Mouse (Mus musculus) bone marrow, adult 2 months (tissue): Measurements from ENCODE around the gene Stac3.

ENCODE experiments used
- CTCF ChIP-seq: fragments of 200-500 bp; IDR thresholded peaks from 2 replicates; pipeline ENCODE4 v1.5.1; 2011; ENCODE audit warnings: low read length, control low read depth; ENCODE audit not compliant: control insufficient read depth, insufficient read depth
- POLR2A ChIP-seq: fragments of 200-500 bp; IDR thresholded peaks from 2 replicates; pipeline ENCODE4 v1.6.1; 2011; ENCODE audit warnings: low read depth, mild to moderate bottlenecking, control low read depth, low read length, borderline replicate concordance; ENCODE audit not compliant: control insufficient read depth

DNA sequence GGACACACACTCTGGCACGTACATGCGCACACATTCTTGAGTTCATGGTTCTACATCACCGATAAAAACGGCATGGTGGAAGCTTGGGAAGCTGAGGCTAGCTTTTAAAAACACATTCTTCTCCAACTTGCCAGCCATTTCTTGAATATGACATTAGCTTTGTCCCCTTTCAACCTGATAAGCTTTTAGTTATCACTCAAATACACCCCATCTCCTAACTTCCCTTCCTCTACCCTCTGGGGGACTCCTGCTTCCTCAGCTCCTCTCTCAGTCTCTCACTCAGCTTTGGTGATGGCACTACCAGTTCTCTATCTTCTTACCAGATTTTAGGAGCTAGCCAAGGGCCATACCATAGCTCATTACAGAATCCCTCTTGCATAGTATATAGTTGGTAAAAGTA, 26.3 kb upstream of the Stac3 start:
- TF ChIP-seq POLR2A = no peak
- no peak for TF ChIP-seq CTCF
